Mouse (Mus musculus) testis, adult 2 months (tissue): ENCODE results near the gene Arid1a. TPM values are rescaled to one million over a fixed set of nuclear protein-coding genes. Genes with fewer than 3 reads are reported as not detected.

Experiments
- H3K27ac ChIP-seq: fragments of 200-500 bp; 2 replicates; pipeline ENCODE4 v1.5.1; 2012; ENCODE audit warnings: low read depth, low read length; ENCODE audit not compliant: control insufficient read depth, insufficient read depth
- H3K27me3 ChIP-seq: fragments of 200-500 bp; 2 replicates; pipeline ENCODE4 v1.6.1; 2012; ENCODE audit warnings: mild to moderate bottlenecking, low read length, moderate library complexity; ENCODE audit not compliant: control insufficient read depth, insufficient read depth
- H3K36me3 ChIP-seq: fragments of 200-500 bp; 2 replicates; pipeline ENCODE4 v1.6.1; 2012; ENCODE audit warnings: mild to moderate bottlenecking, low read length; ENCODE audit not compliant: control insufficient read depth, insufficient read depth
- H3K4me1 ChIP-seq: fragments of 200-500 bp; 2 replicates; pipeline ENCODE4 v1.6.1; 2012; ENCODE audit warnings: low read length; ENCODE audit not compliant: control insufficient read depth, insufficient read depth
- H3K4me3 ChIP-seq: fragments of 200-500 bp; 2 replicates; pipeline ENCODE4 v1.5.1; 2012; ENCODE audit warnings: low read depth, mild to moderate bottlenecking, low read length, moderate library complexity, mixed read lengths; ENCODE audit not compliant: control insufficient read depth
- CTCF ChIP-seq: fragments of 200-500 bp; IDR thresholded peaks from 2 replicates; pipeline ENCODE4 v1.5.1; 2012; ENCODE audit warnings: low read depth, mild to moderate bottlenecking, inconsistent platforms, low read length, moderate library complexity; ENCODE audit not compliant: control insufficient read depth, insufficient read depth, insufficient replicate concordance
- POLR2A ChIP-seq: fragments of 200-500 bp; IDR thresholded peaks from 2 replicates; pipeline ENCODE4 v1.6.1; 2012; ENCODE audit warnings: low read depth, mild to moderate bottlenecking, inconsistent platforms, low read length, moderate library complexity; ENCODE audit not compliant: control insufficient read depth
- polyA plus RNA-seq: library from polyadenylated mRNA; depleted of rRNA; stranded (reverse); fragments of >200 nt; gene quantifications from 2 replicates; pipeline ENCODE4 v1.2.3, GENCODE M21; 2012

The Arid1a gene
- polyA plus RNA-seq, 1 experiment: 36.4 TPM

DNA sequence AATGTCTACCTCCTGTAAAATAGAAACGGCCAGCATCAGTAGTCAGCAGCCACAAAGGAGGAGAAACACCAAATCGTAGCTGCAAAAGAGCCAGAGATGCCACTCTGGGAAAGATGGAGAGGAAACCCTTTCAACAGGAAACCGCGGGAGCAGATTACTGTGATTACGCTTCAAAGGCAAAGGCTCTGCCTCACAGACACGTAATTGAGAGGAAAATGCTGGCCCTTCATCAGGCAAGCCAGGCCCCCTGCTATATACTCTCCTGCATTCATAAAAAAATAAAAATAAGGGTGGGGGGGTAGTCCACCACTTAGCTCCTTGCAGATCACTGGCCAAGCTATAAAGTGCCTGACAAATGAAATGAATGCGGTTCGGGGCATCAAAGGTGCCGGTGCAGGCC lies 28.3 kb downstream of the Arid1a start:
- Histone ChIP-seq H3K27ac (no peak overlapping the region), H3K4me3 (no peak overlapping the region), H3K27me3 (no peaks in the 10 kb centered on the region), H3K4me1 (peaks cover 11% of the 10 kb centered on the region), H3K36me3 (no peaks in the 10 kb centered on the region)
- TF ChIP-seq CTCF: no peak
- no peak for TF ChIP-seq POLR2A

DNA sequence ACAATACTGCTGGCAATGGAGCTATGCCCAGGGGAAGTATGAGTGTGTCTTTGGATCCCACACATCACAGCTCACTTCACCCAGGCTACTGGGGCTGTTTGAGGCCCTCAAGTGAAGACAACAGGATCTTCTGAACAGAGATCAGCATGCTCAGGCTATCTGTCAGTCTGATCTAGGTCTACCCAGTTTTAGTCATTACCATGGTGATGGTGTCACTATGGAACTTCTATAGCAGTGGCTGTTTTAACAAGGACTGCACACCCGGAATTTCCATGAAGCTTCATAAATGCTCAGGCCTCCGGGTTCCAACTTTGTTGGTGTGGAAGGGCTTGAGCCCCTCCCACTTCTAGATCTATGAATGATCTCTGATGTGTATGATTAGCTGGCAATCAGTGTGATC lies 30.9 kb downstream of the Arid1a start:
- TF ChIP-seq CTCF (no peak), POLR2A (no peak)
- Histone ChIP-seq H3K36me3 (peaks cover 3% of the 10 kb centered on the region; the same call in 1 of the 2 replicates), H3K4me1 (peaks cover 11% of the 10 kb centered on the region), H3K4me3 (no peak overlapping the region), H3K27ac (no peak overlapping the region), H3K27me3 (no peaks in the 10 kb centered on the region)

DNA sequence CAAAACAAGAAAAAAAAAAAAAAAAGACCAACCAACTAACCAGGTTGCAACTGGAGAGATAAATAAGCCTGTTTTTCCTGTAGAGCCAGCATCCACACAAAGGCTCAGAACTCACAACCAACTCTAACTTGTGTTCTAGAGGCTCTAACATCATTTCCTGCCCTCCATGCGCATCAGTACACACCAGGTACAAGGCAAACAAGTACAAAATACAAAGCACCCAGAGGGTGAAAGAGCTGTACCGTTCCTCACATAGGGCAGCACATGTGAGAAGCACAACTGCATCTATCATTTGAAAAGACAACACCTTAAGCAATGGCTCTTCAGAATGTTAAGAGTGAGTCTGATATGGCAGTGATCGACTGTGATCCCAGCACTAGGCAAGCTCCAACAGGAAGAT lies 36.8 kb downstream of the Arid1a start:
- H3K4me1 ChIP-seq: no peaks in the 10 kb centered on the region
- no peak overlapping the region for H3K4me3 ChIP-seq
- no peak overlapping the region for H3K27ac ChIP-seq
- peaks cover 11% of the 10 kb centered on the region for H3K36me3 ChIP-seq
- TF ChIP-seq CTCF (no peak), POLR2A (no peak)
- H3K27me3 ChIP-seq: no peaks in the 10 kb centered on the region

- TF ChIP-seq CTCF (no peak), POLR2A (no peak)
- H3K27me3 ChIP-seq: no peaks in the 10 kb centered on the region
- H3K36me3 ChIP-seq: peaks cover 2% of the 10 kb centered on the region; the same call in 1 of the 2 replicates
- no peak overlapping the region for H3K4me3 ChIP-seq
- H3K4me1 ChIP-seq: no peaks in the 10 kb centered on the region
- no peak overlapping the region for H3K27ac ChIP-seq
Observed at GRCm38 (mm10) chr4:133712755-133713154, 43.8 kb downstream of the Arid1a start.

DNA sequence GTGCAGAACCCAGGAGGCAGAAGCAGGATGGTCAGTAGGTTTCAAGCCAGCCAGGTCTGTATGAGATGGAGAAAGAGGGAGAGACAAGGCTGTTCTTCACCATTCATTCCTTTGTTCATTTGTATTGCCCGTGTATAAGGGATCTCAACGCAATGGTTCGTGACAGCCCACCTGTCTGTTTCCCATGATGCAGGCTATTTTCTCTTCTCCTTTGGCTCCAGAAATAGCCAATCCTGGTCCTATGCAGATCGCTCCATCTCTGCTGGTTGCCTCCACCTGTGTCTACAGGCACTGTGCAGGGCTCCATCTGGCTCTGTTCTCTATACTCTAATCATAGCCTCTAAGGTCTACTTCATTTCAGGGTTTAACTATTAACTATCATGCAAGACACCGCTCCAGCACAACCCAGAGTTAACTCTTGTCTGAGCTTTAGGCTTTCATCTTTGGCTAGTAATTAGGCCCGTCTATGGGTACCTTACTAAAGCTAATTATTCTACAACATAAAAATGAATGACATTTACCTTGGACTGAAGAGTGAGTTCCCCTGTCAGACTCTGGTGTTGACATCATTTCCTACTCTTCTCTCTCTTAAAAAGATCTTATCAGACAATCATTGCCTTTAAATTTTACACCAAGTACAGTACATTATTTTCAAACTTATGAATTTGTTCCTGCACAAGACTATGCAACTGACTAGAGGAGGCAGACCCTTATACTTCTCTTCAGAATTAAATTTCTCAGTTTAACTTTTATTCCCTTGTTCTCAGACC lies 45.1 kb downstream of the Arid1a start:
- H3K27ac ChIP-seq: no peak overlapping the region
- H3K27me3 ChIP-seq: no peaks in the 10 kb centered on the region
- H3K4me3 ChIP-seq: no peak overlapping the region
- TF ChIP-seq CTCF: no peak
- H3K36me3 ChIP-seq: peaks cover 2% of the 10 kb centered on the region; the same call in 1 of the 2 replicates
- no peaks in the 10 kb centered on the region for H3K4me1 ChIP-seq

- Histone ChIP-seq H3K36me3 (no peaks in the 10 kb centered on the region), H3K4me3 (no peak overlapping the region), H3K27me3 (no peaks in the 10 kb centered on the region), H3K4me1 (no peaks in the 10 kb centered on the region; the same call in 1 of the 2 replicates), H3K27ac (no peak overlapping the region)
- no peak for TF ChIP-seq CTCF
- no peak for TF ChIP-seq POLR2A
Observed at GRCm38 (mm10) chr4:133709395-133709794, 47.2 kb downstream of the Arid1a start.

DNA sequence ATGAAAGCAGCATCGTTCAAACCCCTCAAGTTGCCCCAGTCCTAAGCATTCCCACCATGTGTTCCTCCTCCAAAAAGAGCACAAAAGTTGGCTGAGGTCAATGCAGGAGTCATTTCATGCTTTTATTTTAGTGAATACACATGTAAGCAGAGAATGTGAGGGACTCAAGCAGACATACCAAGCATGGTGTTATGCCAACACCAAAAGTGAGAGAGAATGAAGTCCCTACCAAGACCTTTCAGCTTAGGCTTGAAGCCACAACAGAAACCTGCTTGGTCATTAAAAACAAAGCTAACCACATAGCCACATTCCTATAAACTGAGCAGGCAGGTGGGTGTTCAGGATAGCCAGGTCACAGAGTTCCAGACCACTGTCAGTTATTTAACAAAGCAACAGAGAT lies 49.1 kb downstream of the Arid1a start:
- no peaks in the 10 kb centered on the region for H3K36me3 ChIP-seq
- H3K27ac ChIP-seq: no peak overlapping the region
- no peaks in the 10 kb centered on the region; the same call in 1 of the 2 replicates for H3K4me1 ChIP-seq

More for the DNA sequence above, 49.1 kb downstream of the Arid1a start:
- no peak for TF ChIP-seq CTCF
- no peak for TF ChIP-seq POLR2A
- no peak overlapping the region for H3K4me3 ChIP-seq
- H3K27me3 ChIP-seq: no peaks in the 10 kb centered on the region
